Mouse (Mus musculus) ES-E14 (cell line): ENCODE data around the gene Gng8. TPM values are rescaled to one million over a fixed set of nuclear protein-coding genes. Genes with fewer than 3 reads are reported as not detected.

Experiments
- DNase-seq: peaks from one replicate; pipeline ENCODE4 v3.0.0-alpha.2; 2013; ENCODE audit warnings: low read depth, low spot score
- H3K27ac ChIP-seq: 2 replicates; pipeline ENCODE4 v1.5.1; 2012; ENCODE audit warnings: low read depth, mild to moderate bottlenecking, low read length, moderate library complexity, mixed read lengths; ENCODE audit not compliant: poor library complexity, insufficient read depth, severe bottlenecking
- H3K36me3 ChIP-seq: 2 replicates; pipeline ENCODE4 v1.6.1; 2012; ENCODE audit warnings: mild to moderate bottlenecking, low read length, moderate library complexity, mixed read lengths; ENCODE audit not compliant: control insufficient read depth, poor library complexity, insufficient read depth, severe bottlenecking
- H3K4me1 ChIP-seq, 2 experiments: fragments of 150-350 bp in 1 of 2; sonication (generic) in 1 of 2; 2 replicates each; pipeline ENCODE4 v1.6.1; 2012; ENCODE audit warnings: low read length in 2 of 2, mild to moderate bottlenecking in 1 of 2, mixed read lengths in 1 of 2; ENCODE audit not compliant: control insufficient read depth in 2 of 2, insufficient read depth in 2 of 2, poor library complexity in 1 of 2
- H3K4me3 ChIP-seq, 2 experiments: fragments of 150-350 bp in 1 of 2; sonication (generic) in 1 of 2; 2 replicates each; pipeline ENCODE4 v1.5.1; 2012; ENCODE audit warnings: low read length in 2 of 2, low read depth in 1 of 2, mild to moderate bottlenecking in 1 of 2, mixed read lengths in 1 of 2; ENCODE audit not compliant: insufficient read depth in 1 of 2, poor library complexity in 1 of 2, severe bottlenecking in 1 of 2
- H3K9ac ChIP-seq: 2 replicates; pipeline ENCODE4 v1.6.1; 2012; ENCODE audit warnings: low read depth, mild to moderate bottlenecking, low read length, mixed read lengths; ENCODE audit not compliant: poor library complexity, insufficient read depth, severe bottlenecking
- H3K9me3 ChIP-seq: fragments of 150-350 bp; sonication (generic); 2 replicates; pipeline ENCODE4 v1.6.1; 2012; ENCODE audit warnings: low read depth, mild to moderate bottlenecking, low read length; ENCODE audit not compliant: control insufficient read depth, insufficient read depth
- CHD2 ChIP-seq: IDR thresholded peaks from 2 replicates; pipeline ENCODE4 v1.6.1; 2014; ENCODE audit warnings: mild to moderate bottlenecking, low read depth, low read length, inconsistent platforms
- HCFC1 ChIP-seq: IDR thresholded peaks from 2 replicates; pipeline ENCODE4 v1.6.1; 2012; ENCODE audit warnings: low read length, inconsistent platforms, borderline replicate concordance; ENCODE audit not compliant: insufficient read depth
- MAFK ChIP-seq: IDR thresholded peaks from 2 replicates; pipeline ENCODE4 v1.6.1; 2014; ENCODE audit warnings: mild to moderate bottlenecking, low read depth, low read length, inconsistent platforms; ENCODE audit not compliant: insufficient read depth
- ZC3H11A ChIP-seq: IDR thresholded peaks from 2 replicates; pipeline ENCODE4 v1.6.1; 2012; ENCODE audit warnings: low read depth, mild to moderate bottlenecking, inconsistent platforms, low read length, borderline replicate concordance
- ZNF384 ChIP-seq: IDR thresholded peaks from 2 replicates; pipeline ENCODE4 v1.6.1; 2012; ENCODE audit warnings: low read depth, low read length, inconsistent platforms
- in situ Hi-C, 2 experiments: fragments of 600-800 bp; cut with MboI; formaldehyde crosslinking; loops; one replicate each; pipeline ENCODE4 v1.15.1; 2025; ENCODE audit warnings: low sequenced_read_pairs in 2 of 2, inconsistent platforms in 1 of 2; ENCODE audit not compliant: unreplicated experiment in 2 of 2
- total RNA-seq: library from RNA; depleted of rRNA; stranded (reverse); fragments of 300-350 nt; gene quantifications from 2 replicates; pipeline ENCODE4 v1.2.3, GENCODE M21; 2012

Gng8 gene
- total RNA-seq, 1 experiment = 1.0 TPM

DNA sequence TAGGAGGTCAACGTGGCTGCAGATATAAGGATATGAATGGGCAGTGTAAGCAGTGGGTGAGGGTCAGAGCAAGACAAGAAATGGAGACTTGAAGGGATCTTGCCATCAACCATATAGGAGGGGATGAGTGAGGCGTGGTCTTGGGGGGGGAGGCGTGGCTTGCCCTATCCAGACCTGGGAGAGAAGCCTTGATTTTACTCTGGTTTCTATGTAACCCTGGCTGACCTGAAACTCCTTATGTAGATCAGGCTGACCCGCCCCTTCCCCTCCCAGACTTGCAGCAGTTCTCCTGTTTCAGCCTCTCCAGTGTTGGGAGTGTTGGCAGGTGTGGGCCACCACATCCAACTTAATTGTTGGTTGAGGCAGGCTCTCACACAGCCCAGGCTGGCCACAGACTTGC, 7.3 kb upstream of the Gng8 start:
- Histone ChIP-seq H3K4me1 (peaks cover 3 to 23% of the 10 kb centered on the region in 2 experiments; a peak in 3 of 4 replicates), H3K4me3 (no peak overlapping the region), H3K9me3 (no peaks in the 10 kb centered on the region), H3K9ac (no peak overlapping the region; the same call in 1 of the 2 replicates), H3K27ac (no peak overlapping the region), H3K36me3 (peaks cover 6% of the 10 kb centered on the region; the same call in 1 of the 2 replicates)
- in situ Hi-C loops = no loop called here
- no peak for TF ChIP-seq ZC3H11A
- no peak for TF ChIP-seq HCFC1
- TF ChIP-seq CHD2 = no peak
- DNase-seq = no peak

DNA sequence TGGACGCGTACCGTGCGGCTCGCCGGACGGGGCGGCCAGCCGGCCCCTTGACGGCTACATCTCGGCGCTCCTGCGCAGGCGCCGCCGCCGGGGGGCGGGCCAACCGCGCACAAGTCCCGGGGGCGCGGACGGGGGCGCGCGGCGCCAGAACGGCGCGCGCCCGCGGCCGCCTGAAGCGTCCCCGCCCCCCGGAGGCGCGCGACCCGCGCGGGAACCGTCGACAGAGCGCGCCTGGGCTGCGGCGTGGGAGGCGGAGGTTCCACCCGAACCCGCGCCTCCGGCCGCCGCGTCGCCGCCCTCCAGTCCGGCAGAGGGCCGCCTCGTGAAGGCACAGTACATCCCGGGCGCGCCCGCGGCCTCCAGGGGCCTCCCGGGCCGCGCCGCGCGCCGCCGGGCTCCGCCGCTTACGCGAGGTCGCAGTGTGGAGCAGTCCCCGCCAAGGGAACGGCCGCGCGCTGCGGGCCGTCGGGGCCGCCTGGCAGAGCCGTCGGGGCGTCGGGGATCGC, 6.3 kb upstream of the Gng8 start:
- H3K4me1 ChIP-seq = peaks cover 3 to 21% of the 10 kb centered on the region in 2 experiments; a peak in 3 of 4 replicates
- H3K4me3 ChIP-seq = peak overlapping the region; percentile 60 to 77; a peak in 3 of 4 replicates
- no peak for TF ChIP-seq HCFC1
- TF ChIP-seq CHD2 = no peak
- no peak for TF ChIP-seq MAFK
- no peak for TF ChIP-seq ZC3H11A
- no peak for TF ChIP-seq ZNF384
- peaks cover 6% of the 10 kb centered on the region; the same call in 1 of the 2 replicates for H3K36me3 ChIP-seq
- H3K9ac ChIP-seq = peak overlapping the region; percentile 55
- in situ Hi-C loops = no loop called here
- no peak overlapping the region for H3K27ac ChIP-seq
- no peaks in the 10 kb centered on the region for H3K9me3 ChIP-seq
- DNase-seq = no peak

DNA sequence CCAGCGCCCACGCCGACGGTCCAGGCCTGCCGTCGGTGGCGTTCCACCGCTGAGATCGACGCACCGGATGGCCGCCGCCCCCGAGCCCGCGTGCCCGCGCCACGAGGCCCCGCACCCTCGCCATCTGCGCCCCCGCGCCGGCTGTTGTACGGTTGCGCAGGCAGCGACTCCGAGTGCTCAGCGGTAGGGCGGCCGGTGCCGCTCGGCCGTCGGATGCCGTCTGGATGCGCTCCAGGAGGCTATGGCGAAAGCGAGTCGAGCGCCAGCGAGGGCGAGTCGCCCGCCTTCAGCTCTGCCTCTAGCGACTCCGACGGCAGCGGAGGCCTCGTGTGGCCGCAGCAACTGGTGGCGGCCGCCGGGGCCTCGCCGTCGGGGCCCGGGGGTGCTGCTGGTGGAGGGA, 5.7 kb upstream of the Gng8 start:
- Histone ChIP-seq H3K4me1 (peaks cover 0 to 25% of the 10 kb centered on the region in 2 experiments; a peak in 2 of 4 replicates), H3K36me3 (peaks cover 6% of the 10 kb centered on the region; the same call in 1 of the 2 replicates), H3K9me3 (no peaks in the 10 kb centered on the region), H3K27ac (peak overlapping the region; percentile 17; the same call in 1 of the 2 replicates), H3K9ac (peak overlapping the region; percentile 55), H3K4me3 (peak overlapping the region; percentile 60 to 77)
- TF ChIP-seq CHD2 (no peak), HCFC1 (no peak), MAFK (no peak), ZC3H11A (no peak)
- DNase-seq = no peak
- in situ Hi-C loops = no loop called here

DNA sequence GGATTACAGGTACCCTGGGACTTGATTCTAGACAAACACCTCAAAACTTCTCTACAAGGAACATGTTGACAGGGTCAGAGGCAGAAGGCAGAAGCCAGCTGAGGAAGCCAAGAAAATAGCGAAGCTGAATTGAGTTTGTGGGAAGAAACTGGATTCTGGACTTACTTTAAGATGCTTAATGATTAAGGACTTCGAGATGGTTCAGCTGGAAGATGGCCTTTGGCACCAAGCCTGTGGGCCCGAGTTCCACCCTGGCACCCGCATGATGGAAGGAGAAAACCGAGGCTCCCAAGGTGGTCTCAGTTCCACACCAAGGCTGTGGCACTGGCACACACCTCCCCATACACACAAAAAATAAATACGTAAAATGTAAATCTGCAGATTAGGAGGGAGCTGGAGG, 1.1 kb upstream of the Gng8 start:
- DNase-seq = no peak
- TF ChIP-seq ZC3H11A (no peak), ZNF384 (no peak), HCFC1 (no peak), CHD2 (no peak), MAFK (no peak)
- peak overlapping the region; percentile 49; the same call in 1 of the 2 replicates for H3K9ac ChIP-seq
- H3K9me3 ChIP-seq = no peaks in the 10 kb centered on the region
- in situ Hi-C loops = no loop called here
- H3K36me3 ChIP-seq = peaks cover 6% of the 10 kb centered on the region; the same call in 1 of the 2 replicates
- H3K27ac ChIP-seq = no peak overlapping the region
- no peak overlapping the region for H3K4me3 ChIP-seq
- H3K4me1 ChIP-seq = peaks cover 1 to 37% of the 10 kb centered on the region in 2 experiments; a peak in 3 of 4 replicates
